Mouse (Mus musculus): ENCODE data around the gene Trank1. TPM values are rescaled to one million over a fixed set of nuclear protein-coding genes. Genes with fewer than 3 reads are reported as not detected.
A peak's percentile ranks its signal among the peaks of the same experiment; 100 is the strongest.

Trank1 gene
- polyA plus RNA-seq, 1 experiment from 2014 or later = 12.4 TPM

- no peak for ATAC-seq (ENCODE audit: low FRiP score)
- H3K27me3 ChIP-seq (replicated peaks) = no peaks in the 10 kb centered on the region
- no peak overlapping the region for H3K4me3 ChIP-seq (replicated peaks)
- no peaks in the 10 kb centered on the region for H3K9me3 ChIP-seq (replicated peaks)
- H3K4me1 ChIP-seq = peaks cover 16% of the 10 kb centered on the region; the same call in 1 of the 2 replicates
- 75% methylated on average over 2 of the region's 2 CpGs for WGBS
- H3K4me2 ChIP-seq = no peak overlapping the region
- no peak overlapping the region for H3K27ac ChIP-seq (replicated peaks)
- H3K36me3 ChIP-seq = no peaks in the 10 kb centered on the region
- no peak overlapping the region for H3K9ac ChIP-seq (replicated peaks)
Observed at GRCm38 (mm10) chr9:111286468-111286867, 25.1 kb upstream of the Trank1 start.

- no peak overlapping the region for H3K9ac ChIP-seq (replicated peaks)
- no peaks in the 10 kb centered on the region for H3K27me3 ChIP-seq (replicated peaks)
- no peaks in the 10 kb centered on the region for H3K9me3 ChIP-seq (replicated peaks)
- 98% methylated on average over 4 of the region's 4 CpGs for WGBS
- no peak for ATAC-seq (ENCODE audit: low FRiP score)
- H3K36me3 ChIP-seq = no peaks in the 10 kb centered on the region
- peaks cover 16% of the 10 kb centered on the region; the same call in 1 of the 2 replicates for H3K4me1 ChIP-seq
- no peak overlapping the region for H3K4me2 ChIP-seq
- H3K27ac ChIP-seq (replicated peaks) = no peak overlapping the region
- H3K4me3 ChIP-seq (replicated peaks) = no peak overlapping the region
Observed at GRCm38 (mm10) chr9:111287956-111288355, 23.6 kb upstream of the Trank1 start.

GRCm38 (mm10) chr9:111289294-111289831, 22.2 kb upstream of the Trank1 start:
- H3K4me1 ChIP-seq = peaks cover 16% of the 10 kb centered on the region; the same call in 1 of the 2 replicates
- H3K27ac ChIP-seq (replicated peaks) = no peak overlapping the region
- WGBS = 60% methylated on average over 9 of the region's 9 CpGs
- H3K4me2 ChIP-seq = peak overlapping the region; percentile 11; the same call in 1 of the 2 replicates
- H3K4me3 ChIP-seq (replicated peaks) = no peak overlapping the region
- no peaks in the 10 kb centered on the region for H3K27me3 ChIP-seq (replicated peaks)
- H3K36me3 ChIP-seq = no peaks in the 10 kb centered on the region
- no peak overlapping the region for H3K9ac ChIP-seq (replicated peaks)
- peak; percentile 18; the same call in 1 of the 2 replicates for ATAC-seq (ENCODE audit: low FRiP score)
- no peaks in the 10 kb centered on the region for H3K9me3 ChIP-seq (replicated peaks)

GRCm38 (mm10) chr9:111289832-111290339, 21.7 kb upstream of the Trank1 start:
- Histone ChIP-seq H3K27me3 (replicated peaks) (no peaks in the 10 kb centered on the region), H3K27ac (replicated peaks) (no peak overlapping the region), H3K4me2 (peak overlapping the region; percentile 11; the same call in 1 of the 2 replicates), H3K9me3 (replicated peaks) (no peaks in the 10 kb centered on the region), H3K36me3 (no peaks in the 10 kb centered on the region), H3K4me3 (replicated peaks) (no peak overlapping the region), H3K9ac (replicated peaks) (no peak overlapping the region), H3K4me1 (peaks cover 16% of the 10 kb centered on the region; the same call in 1 of the 2 replicates)
- WGBS = 16% methylated on average over 21 of the region's 21 CpGs
- peak; percentile 49 for ATAC-seq (ENCODE audit: low FRiP score)

GRCm38 (mm10) chr9:111290539-111291100, 20.9 kb upstream of the Trank1 start:
- Histone ChIP-seq H3K4me1 (peaks cover 13% of the 10 kb centered on the region; the same call in 1 of the 2 replicates), H3K27ac (replicated peaks) (no peak overlapping the region), H3K4me2 (no peak overlapping the region; the same call in 1 of the 2 replicates), H3K36me3 (no peaks in the 10 kb centered on the region), H3K9ac (replicated peaks) (no peak overlapping the region), H3K27me3 (replicated peaks) (no peaks in the 10 kb centered on the region), H3K9me3 (replicated peaks) (no peaks in the 10 kb centered on the region), H3K4me3 (replicated peaks) (no peak overlapping the region)
- WGBS = 50% methylated on average over 11 of the region's 11 CpGs
- ATAC-seq (ENCODE audit: low FRiP score) = peak; percentile 46; the same call in 1 of the 2 replicates

GRCm38 (mm10) chr9:111293234-111293633, 18.3 kb upstream of the Trank1 start:
- Histone ChIP-seq H3K36me3 (no peaks in the 10 kb centered on the region), H3K9ac (replicated peaks) (no peak overlapping the region), H3K4me2 (no peak overlapping the region), H3K27ac (replicated peaks) (no peak overlapping the region), H3K27me3 (replicated peaks) (no peaks in the 10 kb centered on the region), H3K4me1 (peaks cover 10% of the 10 kb centered on the region; the same call in 1 of the 2 replicates), H3K9me3 (replicated peaks) (no peaks in the 10 kb centered on the region), H3K4me3 (replicated peaks) (no peak overlapping the region)
- WGBS = 88% methylated on average over 4 of the region's 4 CpGs
- ATAC-seq (ENCODE audit: low FRiP score) = no peak

GRCm38 (mm10) chr9:111294911-111295310, 16.6 kb upstream of the Trank1 start:
- no peaks in the 10 kb centered on the region for H3K36me3 ChIP-seq
- H3K27ac ChIP-seq (replicated peaks) = no peak overlapping the region
- no peak overlapping the region for H3K9ac ChIP-seq (replicated peaks)
- peaks cover 7% of the 10 kb centered on the region; the same call in 1 of the 2 replicates for H3K4me1 ChIP-seq
- H3K9me3 ChIP-seq (replicated peaks) = no peaks in the 10 kb centered on the region
- no peak overlapping the region for H3K4me3 ChIP-seq (replicated peaks)
- 99% methylated on average over 6 of the region's 6 CpGs for WGBS
- H3K4me2 ChIP-seq = no peak overlapping the region
- H3K27me3 ChIP-seq (replicated peaks) = no peaks in the 10 kb centered on the region
- ATAC-seq (ENCODE audit: low FRiP score) = no peak

- no peaks in the 10 kb centered on the region for H3K9me3 ChIP-seq (replicated peaks)
- 76% methylated on average over 2 of the region's 2 CpGs for WGBS
- peaks cover 3% of the 10 kb centered on the region; the same call in 1 of the 2 replicates for H3K4me1 ChIP-seq
- H3K4me3 ChIP-seq (replicated peaks) = no peak overlapping the region
- H3K4me2 ChIP-seq = no peak overlapping the region
- no peak overlapping the region for H3K9ac ChIP-seq (replicated peaks)
- no peaks in the 10 kb centered on the region for H3K27me3 ChIP-seq (replicated peaks)
- ATAC-seq (ENCODE audit: low FRiP score) = no peak
- H3K27ac ChIP-seq (replicated peaks) = no peak overlapping the region
- no peaks in the 10 kb centered on the region for H3K36me3 ChIP-seq
Observed at GRCm38 (mm10) chr9:111295323-111295722, 16.2 kb upstream of the Trank1 start.

GRCm38 (mm10) chr9:111296433-111296832, 15.1 kb upstream of the Trank1 start:
- WGBS = 75% methylated on average over 7 of the region's 7 CpGs
- H3K4me2 ChIP-seq = no peak overlapping the region
- ATAC-seq (ENCODE audit: low FRiP score) = no peak

GRCm38 (mm10) chr9:111298606-111299005, 12.9 kb upstream of the Trank1 start:
- H3K27me3 ChIP-seq (replicated peaks) = no peaks in the 10 kb centered on the region
- no peak overlapping the region for H3K27ac ChIP-seq (replicated peaks)
- H3K9ac ChIP-seq (replicated peaks) = no peak overlapping the region
- 76% methylated on average over 2 of the region's 2 CpGs for WGBS
- no peaks in the 10 kb centered on the region for H3K36me3 ChIP-seq
- H3K9me3 ChIP-seq (replicated peaks) = no peaks in the 10 kb centered on the region
- H3K4me3 ChIP-seq (replicated peaks) = no peak overlapping the region
- H3K4me1 ChIP-seq = no peaks in the 10 kb centered on the region
- H3K4me2 ChIP-seq = no peak overlapping the region
- no peak for ATAC-seq (ENCODE audit: low FRiP score)

More at GRCm38 (mm10) chr9:111296433-111296832, 15.1 kb upstream of the Trank1 start:
- no peaks in the 10 kb centered on the region for H3K27me3 ChIP-seq (replicated peaks)
- no peak overlapping the region for H3K4me3 ChIP-seq (replicated peaks)
- no peaks in the 10 kb centered on the region for H3K9me3 ChIP-seq (replicated peaks)
- no peaks in the 10 kb centered on the region for H3K4me1 ChIP-seq
- H3K9ac ChIP-seq (replicated peaks) = no peak overlapping the region
- no peak overlapping the region for H3K27ac ChIP-seq (replicated peaks)
- no peaks in the 10 kb centered on the region for H3K36me3 ChIP-seq

- WGBS = 50% methylated on average over 12 of the region's 12 CpGs
- no peak for ATAC-seq (ENCODE audit: low FRiP score)
- H3K4me2 ChIP-seq = no peak overlapping the region
- H3K27ac ChIP-seq (replicated peaks) = no peak overlapping the region
- no peaks in the 10 kb centered on the region for H3K4me1 ChIP-seq
- H3K4me3 ChIP-seq (replicated peaks) = no peak overlapping the region
- H3K27me3 ChIP-seq (replicated peaks) = no peaks in the 10 kb centered on the region
- H3K9me3 ChIP-seq (replicated peaks) = no peaks in the 10 kb centered on the region
- H3K36me3 ChIP-seq = no peaks in the 10 kb centered on the region
- H3K9ac ChIP-seq (replicated peaks) = no peak overlapping the region
Observed at GRCm38 (mm10) chr9:111302196-111302831, 9.2 kb upstream of the Trank1 start.

GRCm38 (mm10) chr9:111304036-111304435, 7.5 kb upstream of the Trank1 start:
- H3K9ac ChIP-seq (replicated peaks) = no peak overlapping the region
- no peaks in the 10 kb centered on the region for H3K9me3 ChIP-seq (replicated peaks)
- no peak for ATAC-seq (ENCODE audit: low FRiP score)
- H3K27ac ChIP-seq (replicated peaks) = no peak overlapping the region
- no peak overlapping the region for H3K4me2 ChIP-seq
- H3K4me1 ChIP-seq = no peaks in the 10 kb centered on the region
- H3K36me3 ChIP-seq = no peaks in the 10 kb centered on the region
- H3K4me3 ChIP-seq (replicated peaks) = no peak overlapping the region
- WGBS = 92% methylated on average over 6 of the region's 6 CpGs
- H3K27me3 ChIP-seq (replicated peaks) = 0 out of 2 replicates have a peak, but pooled peaks cover 3% of the 10 kb centered on the region
